Mouse (Mus musculus) splenic B cell, adult 2 months (primary cell): ENCODE results near the gene Herc4.

Experiments
- DNase-seq: peaks from one replicate; pipeline ENCODE4 v3.0.0-alpha.2; 2011; ENCODE audit warnings: low read depth, low spot score
- H3K27me3 ChIP-seq: 2 replicates; pipeline ENCODE4 v1.6.1; 2012; ENCODE audit warnings: mild to moderate bottlenecking, low read length, moderate library complexity, mixed read lengths; ENCODE audit not compliant: control insufficient read depth, poor library complexity, insufficient read depth, severe bottlenecking
- H3K36me3 ChIP-seq: 2 replicates; pipeline ENCODE4 v1.6.1; 2012; ENCODE audit warnings: mild to moderate bottlenecking, low read length, moderate library complexity, mixed read lengths; ENCODE audit not compliant: control insufficient read depth, poor library complexity, insufficient read depth, severe bottlenecking

Gene Herc4

DNA sequence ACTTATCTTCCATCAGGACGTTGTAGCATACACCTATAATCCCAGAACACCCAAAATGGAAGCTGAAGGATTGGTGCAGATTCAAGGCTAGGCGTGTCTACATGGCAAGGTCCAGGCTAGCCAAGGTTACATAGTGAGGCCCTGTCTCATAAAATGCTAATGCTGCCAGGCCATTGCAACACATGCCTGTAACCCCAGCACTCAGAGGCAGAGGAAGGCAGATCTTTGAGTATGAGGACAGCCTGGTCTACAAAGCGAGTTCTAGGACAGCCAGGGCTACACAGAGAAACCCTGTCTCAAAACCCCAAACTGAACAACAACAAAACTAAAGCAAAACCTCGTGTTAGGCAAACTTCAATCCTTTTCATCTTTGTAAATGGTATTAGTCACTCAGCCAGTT, 5.5 kb upstream of the Herc4 start:
- Histone ChIP-seq H3K27me3 (no peaks in the 10 kb centered on the region), H3K36me3 (no peaks in the 10 kb centered on the region)
- DNase-seq: no peak

DNA sequence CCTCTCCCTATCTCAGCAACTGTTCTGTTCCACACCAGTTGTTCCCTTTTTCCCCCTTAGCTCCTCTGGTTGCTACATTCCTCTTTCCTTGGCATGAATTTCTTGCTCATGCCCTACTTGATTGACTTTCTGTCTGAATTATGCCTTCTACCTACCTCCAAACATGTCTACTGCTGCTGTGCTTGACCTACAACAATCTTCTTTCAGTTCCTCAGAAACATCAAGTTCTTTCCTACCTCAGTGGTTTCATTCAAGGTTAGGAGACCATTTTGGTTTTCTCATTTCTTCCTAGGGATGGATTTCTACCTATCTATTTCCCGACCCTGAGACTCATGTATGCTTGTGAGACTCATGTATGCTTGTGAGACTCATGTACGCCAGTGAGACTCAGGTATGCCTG, 3.8 kb upstream of the Herc4 start:
- H3K36me3 ChIP-seq: no peaks in the 10 kb centered on the region
- DNase-seq: peak; percentile 18

DNA sequence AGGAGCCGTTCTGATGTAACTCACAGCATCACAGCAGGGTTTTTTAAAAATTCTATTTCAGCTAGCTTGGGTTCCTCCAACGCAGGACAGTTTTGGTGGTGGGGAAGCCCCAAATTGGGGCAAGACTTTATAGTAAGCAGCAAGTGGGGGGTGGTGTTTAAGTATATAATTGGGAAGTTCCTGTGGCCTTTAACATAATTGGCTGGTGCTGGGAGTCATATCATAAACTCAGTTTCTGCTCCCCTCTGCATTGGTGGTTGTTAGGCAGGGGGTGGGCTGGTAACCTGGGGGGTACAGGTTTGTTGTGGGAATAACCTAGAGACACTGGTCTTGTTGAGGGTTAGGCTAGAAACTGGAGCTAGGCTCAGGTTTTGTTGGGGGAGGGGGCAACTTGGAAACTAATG, 2.7 kb upstream of the Herc4 start:
- Histone ChIP-seq H3K27me3 (no peaks in the 10 kb centered on the region), H3K36me3 (no peaks in the 10 kb centered on the region)
- DNase-seq: peak; percentile 45

More for the DNA sequence above, 3.8 kb upstream of the Herc4 start:
- H3K27me3 ChIP-seq: no peaks in the 10 kb centered on the region

DNA sequence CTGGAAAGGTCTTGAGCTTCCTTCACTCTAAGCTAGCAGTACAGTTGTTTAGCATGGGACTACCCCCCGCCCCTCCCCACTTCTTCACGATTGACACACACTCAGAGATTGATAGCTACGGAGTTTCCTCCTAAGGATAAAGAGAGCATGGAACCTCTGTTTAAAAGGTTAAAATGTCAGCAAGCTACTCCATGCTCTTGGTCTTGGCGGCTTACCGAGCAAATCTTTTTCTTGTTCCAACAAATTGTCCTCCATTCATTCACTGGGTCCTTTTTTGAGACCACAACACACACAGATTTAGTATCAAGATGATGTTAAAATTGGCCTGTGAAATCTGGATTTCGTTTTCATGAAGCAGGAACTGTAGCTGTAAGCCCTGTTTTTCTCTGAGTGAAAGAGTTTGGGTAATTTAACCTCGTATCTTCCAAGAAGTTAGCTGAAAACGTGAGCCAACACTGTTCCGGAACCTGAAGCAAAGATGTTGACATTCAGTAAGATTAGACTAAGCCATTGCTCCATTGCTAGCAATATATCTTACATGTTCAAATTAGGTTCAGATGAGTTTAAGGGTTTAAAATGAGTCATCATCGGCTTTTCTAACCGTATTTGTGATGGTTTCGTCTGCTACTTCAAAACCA, 693 bp upstream of the Herc4 start:
- Histone ChIP-seq H3K27me3 (no peaks in the 10 kb centered on the region), H3K36me3 (peaks cover 4% of the 10 kb centered on the region; the same call in 1 of the 2 replicates)
- no peak for DNase-seq

DNA sequence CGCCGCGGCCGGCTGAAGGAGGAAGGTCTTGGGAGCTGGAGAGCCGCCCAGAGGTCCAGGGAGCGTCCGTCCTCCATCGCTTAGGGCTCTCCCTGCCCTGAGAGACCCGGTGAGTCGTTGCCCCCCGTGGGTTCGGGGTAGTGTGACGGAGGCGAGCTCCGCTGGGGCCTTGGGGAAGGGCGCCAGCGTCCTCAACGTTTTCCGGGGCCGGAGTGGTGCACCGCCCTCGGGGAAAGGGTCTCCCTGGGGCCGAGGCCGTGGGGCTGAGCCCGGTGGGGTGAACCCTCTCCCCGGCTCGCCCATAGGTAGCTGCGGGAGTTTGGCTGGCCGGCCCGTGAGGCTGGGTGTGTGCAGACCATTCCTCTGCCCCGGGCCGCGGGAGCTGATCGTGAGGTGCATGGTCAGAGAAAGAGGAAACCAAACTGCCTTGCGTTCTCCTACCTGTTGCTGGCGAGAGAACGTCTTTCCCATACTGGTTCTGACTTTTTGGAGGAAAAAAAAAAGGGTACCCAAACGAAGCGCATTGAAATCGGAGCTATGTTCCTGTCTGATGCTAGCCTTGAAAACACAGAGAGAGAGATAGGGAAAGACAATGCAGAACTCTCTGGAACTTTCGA, 553 bp downstream of the Herc4 start:
- no peaks in the 10 kb centered on the region for H3K27me3 ChIP-seq
- H3K36me3 ChIP-seq: peaks cover 4% of the 10 kb centered on the region; the same call in 1 of the 2 replicates
- DNase-seq: no peak

DNA sequence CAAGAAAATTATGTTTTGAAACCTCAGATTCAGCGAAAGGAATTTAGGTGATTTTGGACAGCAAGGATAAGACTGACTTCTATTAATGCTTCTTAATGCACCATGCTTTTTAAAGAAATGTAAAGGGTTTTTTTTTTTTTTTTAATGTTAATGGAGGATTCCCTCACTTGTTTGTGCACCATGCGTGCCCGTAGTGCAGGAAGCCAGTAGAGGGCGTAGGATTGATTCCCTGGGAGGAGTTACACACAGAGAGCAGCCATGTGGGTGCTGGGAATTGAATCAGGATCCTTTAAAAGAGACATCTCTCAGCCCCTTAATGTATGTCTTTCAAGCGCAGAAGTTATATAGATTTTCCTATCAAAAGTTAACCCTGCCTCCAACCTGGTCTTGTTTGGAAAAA, 1.1 kb downstream of the Herc4 start:
- Histone ChIP-seq H3K36me3 (peaks cover 4% of the 10 kb centered on the region; the same call in 1 of the 2 replicates), H3K27me3 (no peaks in the 10 kb centered on the region)
- DNase-seq: peak; percentile 14

DNA sequence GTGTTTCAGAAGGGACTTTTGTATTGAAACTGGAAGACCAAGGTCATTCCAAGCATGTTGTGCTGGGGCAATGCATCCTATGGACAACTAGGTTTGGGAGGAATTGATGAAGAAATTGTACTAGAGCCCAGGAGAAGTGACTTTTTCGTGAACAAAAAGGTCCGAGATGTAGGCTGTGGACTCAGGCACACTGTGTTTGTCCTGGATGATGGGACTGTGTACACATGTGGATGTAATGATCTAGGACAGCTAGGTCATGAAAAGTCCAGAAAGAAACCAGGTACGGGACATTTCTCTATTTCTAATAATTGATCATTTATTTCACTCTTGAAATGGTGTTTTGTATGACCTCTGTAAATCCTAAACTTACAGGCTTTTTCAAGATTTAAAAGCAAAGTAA, 2.2 kb downstream of the Herc4 start:
- Histone ChIP-seq H3K36me3 (peaks cover 5% of the 10 kb centered on the region), H3K27me3 (no peaks in the 10 kb centered on the region)
- DNase-seq: no peak

DNA sequence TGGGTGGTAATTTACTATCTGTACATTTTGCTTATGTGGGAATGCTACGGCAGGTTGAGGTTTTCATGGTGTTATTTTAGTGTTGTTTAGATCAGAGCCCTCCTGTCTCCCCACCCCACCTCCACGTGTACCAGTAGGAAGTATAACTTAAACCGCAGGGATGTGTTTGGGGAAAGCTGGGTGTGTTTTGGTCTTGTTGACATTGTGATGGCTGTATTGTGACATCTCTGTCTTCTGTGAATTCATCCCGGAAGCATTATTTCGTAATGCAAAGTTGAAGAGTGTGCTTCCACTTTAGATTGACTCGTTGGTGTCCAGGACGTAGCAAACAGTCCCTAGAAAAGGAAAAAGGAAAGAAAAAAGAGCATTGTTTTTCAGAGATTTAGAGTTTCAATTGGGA, 3.8 kb downstream of the Herc4 start:
- H3K36me3 ChIP-seq: peaks cover 5% of the 10 kb centered on the region
- no peak for DNase-seq
- H3K27me3 ChIP-seq: no peaks in the 10 kb centered on the region

DNA sequence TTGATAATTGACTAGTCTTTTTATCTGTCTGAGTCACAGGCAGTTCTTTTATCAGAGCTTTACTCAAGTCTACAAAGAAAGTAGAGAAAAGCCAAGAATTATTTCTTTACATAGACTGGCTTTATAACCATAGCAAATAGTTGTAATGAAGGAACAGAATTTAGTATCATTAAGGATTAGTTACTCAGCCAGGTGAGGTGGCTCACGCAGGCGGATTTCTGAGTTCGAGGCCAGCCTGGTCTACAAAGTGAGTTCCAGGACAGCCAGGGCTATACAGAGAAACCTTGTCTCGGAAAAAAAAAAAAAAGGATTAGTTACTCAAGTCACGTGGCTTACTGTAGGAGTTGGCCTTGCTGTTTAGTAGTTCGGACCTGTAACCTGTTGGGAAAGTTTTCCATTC, 4.8 kb downstream of the Herc4 start:
- no peaks in the 10 kb centered on the region for H3K27me3 ChIP-seq
- peaks cover 9% of the 10 kb centered on the region for H3K36me3 ChIP-seq
- DNase-seq: no peak

DNA sequence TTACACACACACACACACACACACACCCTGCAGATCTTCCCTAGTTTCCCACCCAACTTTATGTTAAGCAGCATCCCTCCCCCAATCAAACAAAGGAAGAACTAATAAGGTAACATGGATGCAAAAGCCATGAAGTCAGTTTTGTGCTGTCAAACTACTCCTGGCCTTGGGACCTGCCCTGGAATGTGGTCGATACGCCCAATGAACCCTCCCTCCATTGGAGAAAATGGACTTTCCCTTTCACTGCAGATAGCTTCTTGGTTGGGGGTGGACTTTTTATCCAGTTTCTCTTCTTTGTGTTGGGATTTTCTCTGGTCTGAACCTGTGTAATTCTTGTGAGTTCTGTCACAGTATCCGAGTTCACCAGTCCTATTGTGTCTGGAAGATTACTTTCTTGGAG, 15.1 kb downstream of the Herc4 start:
- Histone ChIP-seq H3K36me3 (peaks cover 2% of the 10 kb centered on the region; the same call in 1 of the 2 replicates), H3K27me3 (no peaks in the 10 kb centered on the region)
- no peak for DNase-seq

DNA sequence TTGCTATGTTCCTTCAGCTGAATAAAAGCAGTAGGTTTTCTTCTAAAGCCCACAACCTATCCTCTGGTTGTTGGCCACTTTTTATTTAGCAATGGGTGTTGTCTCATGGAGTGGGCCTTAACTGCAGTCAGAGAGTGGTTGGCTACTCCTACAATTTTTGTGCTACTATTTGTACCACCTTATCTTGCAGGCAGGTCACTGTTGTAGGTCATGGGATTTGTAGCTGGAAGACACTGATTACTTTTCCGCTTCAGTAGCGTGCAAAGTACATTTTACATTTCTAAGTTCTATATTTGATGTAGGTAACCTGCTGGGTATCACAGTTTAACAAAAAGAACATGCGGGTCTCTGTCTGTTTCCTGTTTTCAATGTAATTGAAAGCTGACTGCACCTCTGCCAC, 15.7 kb downstream of the Herc4 start:
- no peaks in the 10 kb centered on the region for H3K27me3 ChIP-seq
- H3K36me3 ChIP-seq: no peaks in the 10 kb centered on the region; the same call in 1 of the 2 replicates
- DNase-seq: no peak

DNA sequence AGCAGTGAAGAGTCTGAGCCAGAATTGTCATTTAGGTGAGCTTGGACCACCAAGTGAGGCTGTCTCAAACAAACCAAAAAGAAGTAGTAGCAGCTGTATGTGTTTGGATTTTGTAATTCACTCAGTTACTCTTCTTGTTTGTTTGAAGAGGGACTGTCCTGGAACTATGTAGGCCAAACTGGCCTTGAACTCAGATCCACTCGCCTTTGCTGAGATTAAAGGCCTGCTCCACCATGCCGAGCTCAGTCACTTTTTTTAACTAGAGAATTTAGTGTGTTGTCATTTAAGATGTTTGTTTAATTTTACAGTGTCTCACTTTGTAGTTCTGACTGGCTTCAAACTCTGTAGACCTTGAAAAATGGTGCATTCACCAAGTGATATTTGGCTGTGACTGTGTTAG, 24.3 kb downstream of the Herc4 start:
- H3K27me3 ChIP-seq: no peaks in the 10 kb centered on the region
- peaks cover 12% of the 10 kb centered on the region for H3K36me3 ChIP-seq
- no peak for DNase-seq

DNA sequence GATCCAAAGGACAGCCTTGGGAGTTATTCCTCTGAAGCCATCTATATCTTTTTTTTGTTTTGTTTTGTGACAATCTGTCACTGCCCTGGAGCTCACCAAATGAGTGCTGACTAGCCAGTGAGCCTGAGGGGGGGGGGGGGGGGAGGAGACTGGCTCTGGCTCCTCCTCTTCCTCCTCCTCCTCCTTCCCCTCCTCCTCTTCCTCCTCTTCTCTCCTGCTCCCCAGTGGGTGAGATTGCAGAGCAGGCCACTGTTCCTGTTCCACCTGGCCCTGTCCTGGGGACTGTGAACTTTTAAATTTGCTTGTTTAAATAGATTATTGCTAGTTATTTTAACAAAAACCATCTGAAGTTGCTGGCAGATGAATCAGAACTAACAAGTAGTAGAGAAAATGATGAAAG, 28.8 kb downstream of the Herc4 start:
- Histone ChIP-seq H3K36me3 (peaks cover 9% of the 10 kb centered on the region), H3K27me3 (no peaks in the 10 kb centered on the region)
- DNase-seq: peak; percentile 14

DNA sequence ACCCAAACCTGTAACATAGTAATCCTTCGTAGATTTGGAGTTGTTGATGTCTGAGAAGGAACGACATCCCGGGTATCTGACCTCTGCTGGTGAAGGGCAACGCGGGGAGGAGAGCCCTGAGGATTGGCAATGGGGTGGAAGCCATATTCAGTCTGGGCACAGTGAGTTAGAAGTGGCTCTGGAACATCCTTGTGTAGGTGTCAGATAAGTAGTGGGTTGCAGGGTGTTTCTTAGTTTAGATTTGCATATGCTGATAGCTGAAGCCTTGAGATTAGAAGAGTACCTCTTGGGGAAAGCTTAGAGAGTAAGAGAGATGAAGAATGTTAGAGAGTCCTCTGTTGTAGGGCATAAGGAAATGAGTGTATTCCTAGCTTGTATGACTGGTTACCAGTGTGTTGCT, 29.3 kb downstream of the Herc4 start:
- Histone ChIP-seq H3K36me3 (peaks cover 9% of the 10 kb centered on the region), H3K27me3 (no peaks in the 10 kb centered on the region)
- no peak for DNase-seq

DNA sequence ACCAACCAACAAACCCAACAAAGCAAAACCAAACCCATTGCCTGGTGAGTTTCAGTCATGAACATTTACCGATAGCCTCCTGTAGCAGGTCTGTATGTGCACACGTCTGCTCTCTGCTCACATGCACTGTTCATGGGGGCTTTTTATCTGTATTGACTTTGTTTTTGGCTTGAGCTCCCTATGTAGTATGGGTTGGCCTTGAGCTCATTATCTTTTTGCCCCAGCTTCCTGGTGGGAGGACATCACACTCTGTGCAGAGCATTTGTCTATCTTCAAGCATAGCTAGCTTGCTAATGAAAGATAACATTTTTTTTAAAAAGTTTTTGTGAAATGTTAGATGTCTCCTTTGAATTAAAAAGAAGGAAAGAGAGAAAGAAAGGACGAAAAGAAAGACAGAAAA, 33.4 kb downstream of the Herc4 start:
- DNase-seq: no peak
- no peaks in the 10 kb centered on the region for H3K27me3 ChIP-seq
- peaks cover 20% of the 10 kb centered on the region; the same call in 1 of the 2 replicates for H3K36me3 ChIP-seq

DNA sequence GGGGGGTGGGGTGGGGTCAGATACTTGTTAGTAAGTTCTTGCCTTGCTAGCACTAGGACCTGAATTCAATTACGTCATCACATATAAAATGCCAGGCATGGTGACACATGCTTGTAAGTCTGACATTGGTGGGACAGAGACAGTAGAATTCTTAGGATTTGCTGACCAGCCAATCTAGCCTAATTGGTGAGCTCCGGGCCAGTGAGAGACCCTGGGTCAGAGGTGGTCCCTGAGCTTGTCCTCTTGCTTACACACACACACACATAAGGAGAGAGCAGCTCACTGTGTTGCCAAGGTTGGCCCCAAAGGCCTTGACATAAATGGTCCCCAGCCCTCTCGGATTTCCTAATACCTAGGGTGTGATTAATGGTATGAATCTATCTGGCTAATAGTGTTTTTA, 36.2 kb downstream of the Herc4 start:
- Histone ChIP-seq H3K36me3 (peaks cover 18% of the 10 kb centered on the region; the same call in 1 of the 2 replicates), H3K27me3 (no peaks in the 10 kb centered on the region)
- DNase-seq: no peak
